Mouse (Mus musculus): ENCODE data around the gene G6pc3. TPM values are rescaled to one million over a fixed set of nuclear protein-coding genes. Genes with fewer than 3 reads are reported as not detected.

Gene G6pc3
- polyA plus RNA-seq (2014; fragmentation: Nextera tagmentation; extraction: Ambion mirVana): 36.0 and 37.4 TPM in 2 replicates

- peaks cover 23% of the 10 kb centered on the region for H3K36me3 ChIP-seq (ENCODE audit: control insufficient read depth, insufficient read depth, low read length)
- H3K9ac ChIP-seq (ENCODE audit: low read length): peak within 1 kb of the TSS; percentile 64
- H3K9me3 ChIP-seq (ENCODE audit: control insufficient read depth, low read length): no peaks in the 10 kb centered on the region
- DNase-seq (ENCODE audit: low spot score) (peak; percentile 89), ATAC-seq (replicated peaks; ENCODE audit: low FRiP score, low TSS enrichment, low read depth) (peak; percentile 74)
- H3K4me2 ChIP-seq (ENCODE audit: low read length): peak within 1 kb of the TSS; percentile 93
- peak within 1 kb of the TSS; percentile 59 for H3K4me3 ChIP-seq (ENCODE audit: low read depth, low read length)
- 2% methylated on average over 46 of the region's 50 CpGs for WGBS
- H3K27me3 ChIP-seq (replicated peaks; ENCODE audit: control insufficient read depth, insufficient read depth, low read length): no peaks in the 10 kb centered on the region
- peaks cover 17% of the 10 kb centered on the region for H3K4me1 ChIP-seq (replicated peaks; ENCODE audit: control insufficient read depth, insufficient read depth, low read length)
- H3K27ac ChIP-seq (ENCODE audit: low read depth): peak within 1 kb of the TSS; percentile 51
Measured at GRCm38 (mm10) chr11:102189461-102190436, at the start of gene G6pc3. TSS of gene G6pc3 (plus strand) at chr11:102189620.

GRCm38 (mm10) chr11:102140508-102140907 lies 48.9 kb upstream of the G6pc3 start:
- ATAC-seq (replicated peaks; ENCODE audit: low FRiP score, low TSS enrichment, low read depth) (no peak), DNase-seq (ENCODE audit: low spot score) (peak; percentile 90)
- Histone ChIP-seq H3K9me3 (ENCODE audit: control insufficient read depth, low read length) (no peaks in the 10 kb centered on the region), H3K27me3 (replicated peaks; ENCODE audit: control insufficient read depth, insufficient read depth, low read length) (peaks cover 12% of the 10 kb centered on the region), H3K36me3 (ENCODE audit: control insufficient read depth, insufficient read depth, low read length) (no peaks in the 10 kb centered on the region), H3K9ac (ENCODE audit: low read length) (no peak overlapping the region), H3K4me1 (replicated peaks; ENCODE audit: control insufficient read depth, insufficient read depth, low read length) (peaks cover 1% of the 10 kb centered on the region; the same call in 1 of the 2 replicates), H3K4me2 (ENCODE audit: low read length) (no peak overlapping the region), H3K27ac (ENCODE audit: low read depth) (no peak overlapping the region), H3K4me3 (ENCODE audit: low read depth, low read length) (no peak overlapping the region)
- WGBS: 2% methylated on average over 5 of the region's 5 CpGs

- peaks cover 31% of the 10 kb centered on the region for H3K27me3 ChIP-seq (replicated peaks; ENCODE audit: control insufficient read depth, insufficient read depth, low read length)
- WGBS: 54% methylated on average over 7 of the region's 7 CpGs
Measured at GRCm38 (mm10) chr11:102142355-102142754, 47.1 kb upstream of the G6pc3 start.

GRCm38 (mm10) chr11:102144957-102145470 lies 44.4 kb upstream of the G6pc3 start:
- H3K4me1 ChIP-seq (replicated peaks; ENCODE audit: control insufficient read depth, insufficient read depth, low read length): peaks cover 8% of the 10 kb centered on the region
- no peak for ATAC-seq (replicated peaks; ENCODE audit: low FRiP score, low TSS enrichment, low read depth)
- peak overlapping the region; percentile 49 for H3K4me2 ChIP-seq (ENCODE audit: low read length)
- peaks cover 54% of the 10 kb centered on the region for H3K27me3 ChIP-seq (replicated peaks; ENCODE audit: control insufficient read depth, insufficient read depth, low read length)
- no peak overlapping the region for H3K27ac ChIP-seq (ENCODE audit: low read depth)
- H3K9me3 ChIP-seq (ENCODE audit: control insufficient read depth, low read length): no peaks in the 10 kb centered on the region
- no peak for DNase-seq (ENCODE audit: low spot score)
- WGBS: 19% methylated on average over 13 of the region's 13 CpGs
- no peaks in the 10 kb centered on the region for H3K36me3 ChIP-seq (ENCODE audit: control insufficient read depth, insufficient read depth, low read length)
- peak overlapping the region; percentile 17 for H3K4me3 ChIP-seq (ENCODE audit: low read depth, low read length)
- no peak overlapping the region for H3K9ac ChIP-seq (ENCODE audit: low read length)

More at GRCm38 (mm10) chr11:102142355-102142754, 47.1 kb upstream of the G6pc3 start:
- no peaks in the 10 kb centered on the region for H3K9me3 ChIP-seq (ENCODE audit: control insufficient read depth, low read length)
- ATAC-seq (replicated peaks; ENCODE audit: low FRiP score, low TSS enrichment, low read depth): 0 out of 2 replicates have a peak, but pooled peaks have one; percentile 45
- no peak overlapping the region for H3K9ac ChIP-seq (ENCODE audit: low read length)
- peaks cover 8% of the 10 kb centered on the region for H3K4me1 ChIP-seq (replicated peaks; ENCODE audit: control insufficient read depth, insufficient read depth, low read length)
- 0 out of 2 replicates have a peak overlapping the region, but pooled peaks have one; percentile 1 for H3K4me2 ChIP-seq (ENCODE audit: low read length)
- H3K36me3 ChIP-seq (ENCODE audit: control insufficient read depth, insufficient read depth, low read length): no peaks in the 10 kb centered on the region
- no peak overlapping the region for H3K4me3 ChIP-seq (ENCODE audit: low read depth, low read length)
- DNase-seq (ENCODE audit: low spot score): no peak
- H3K27ac ChIP-seq (ENCODE audit: low read depth): no peak overlapping the region

GRCm38 (mm10) chr11:102145471-102146001 lies 43.9 kb upstream of the G6pc3 start, which contains the start of gene Nags:
TSS of gene Nags (plus strand) at chr11:102145513.
- Histone ChIP-seq H3K27ac (ENCODE audit: low read depth) (no peak within 1 kb of the TSS), H3K36me3 (ENCODE audit: control insufficient read depth, insufficient read depth, low read length) (no peaks in the 10 kb centered on the region), H3K4me3 (ENCODE audit: low read depth, low read length) (peak within 1 kb of the TSS; percentile 17), H3K27me3 (replicated peaks; ENCODE audit: control insufficient read depth, insufficient read depth, low read length) (peaks cover 54% of the 10 kb centered on the region), H3K9ac (ENCODE audit: low read length) (no peak within 1 kb of the TSS), H3K9me3 (ENCODE audit: control insufficient read depth, low read length) (no peaks in the 10 kb centered on the region), H3K4me1 (replicated peaks; ENCODE audit: control insufficient read depth, insufficient read depth, low read length) (peaks cover 8% of the 10 kb centered on the region), H3K4me2 (ENCODE audit: low read length) (peak within 1 kb of the TSS; percentile 49)
- WGBS: 1% methylated on average over 50 of the region's 50 CpGs
- DNase-seq (ENCODE audit: low spot score) (no peak), ATAC-seq (replicated peaks; ENCODE audit: low FRiP score, low TSS enrichment, low read depth) (0 out of 2 replicates have a peak, but pooled peaks have one; percentile 32)

GRCm38 (mm10) chr11:102146005-102146404 lies 43.4 kb upstream of the G6pc3 start:
- Histone ChIP-seq H3K4me2 (ENCODE audit: low read length) (peak overlapping the region; percentile 49), H3K27ac (ENCODE audit: low read depth) (no peak overlapping the region), H3K4me1 (replicated peaks; ENCODE audit: control insufficient read depth, insufficient read depth, low read length) (peaks cover 8% of the 10 kb centered on the region), H3K9ac (ENCODE audit: low read length) (no peak overlapping the region), H3K4me3 (ENCODE audit: low read depth, low read length) (peak overlapping the region; percentile 17), H3K9me3 (ENCODE audit: control insufficient read depth, low read length) (no peaks in the 10 kb centered on the region), H3K27me3 (replicated peaks; ENCODE audit: control insufficient read depth, insufficient read depth, low read length) (peaks cover 54% of the 10 kb centered on the region), H3K36me3 (ENCODE audit: control insufficient read depth, insufficient read depth, low read length) (no peaks in the 10 kb centered on the region)
- peak; percentile 75 for DNase-seq (ENCODE audit: low spot score)
- ATAC-seq (replicated peaks; ENCODE audit: low FRiP score, low TSS enrichment, low read depth): 0 out of 2 replicates have a peak, but pooled peaks have one; percentile 6
- WGBS: 5% methylated on average over 16 of the region's 16 CpGs

GRCm38 (mm10) chr11:102146531-102146930 lies 42.9 kb upstream of the G6pc3 start:
- Histone ChIP-seq H3K4me2 (ENCODE audit: low read length) (peak overlapping the region; percentile 49), H3K9ac (ENCODE audit: low read length) (no peak overlapping the region), H3K9me3 (ENCODE audit: control insufficient read depth, low read length) (no peaks in the 10 kb centered on the region), H3K27ac (ENCODE audit: low read depth) (no peak overlapping the region), H3K4me1 (replicated peaks; ENCODE audit: control insufficient read depth, insufficient read depth, low read length) (peaks cover 8% of the 10 kb centered on the region), H3K4me3 (ENCODE audit: low read depth, low read length) (peak overlapping the region; percentile 17), H3K27me3 (replicated peaks; ENCODE audit: control insufficient read depth, insufficient read depth, low read length) (peaks cover 54% of the 10 kb centered on the region), H3K36me3 (ENCODE audit: control insufficient read depth, insufficient read depth, low read length) (no peaks in the 10 kb centered on the region)
- DNase-seq (ENCODE audit: low spot score) (no peak), ATAC-seq (replicated peaks; ENCODE audit: low FRiP score, low TSS enrichment, low read depth) (no peak)
- 13% methylated on average over 17 of the region's 17 CpGs for WGBS

GRCm38 (mm10) chr11:102147213-102147989 lies 42.0 kb upstream of the G6pc3 start:
- H3K27ac ChIP-seq (ENCODE audit: low read depth): no peak overlapping the region

More at GRCm38 (mm10) chr11:102147213-102147989, 42.0 kb upstream of the G6pc3 start:
- no peak overlapping the region for H3K4me2 ChIP-seq (ENCODE audit: low read length)
- 10% methylated on average over 34 of the region's 34 CpGs for WGBS
- peak overlapping the region; percentile 13; the same call in 1 of the 2 replicates for H3K4me3 ChIP-seq (ENCODE audit: low read depth, low read length)
- DNase-seq (ENCODE audit: low spot score): no peak
- H3K4me1 ChIP-seq (replicated peaks; ENCODE audit: control insufficient read depth, insufficient read depth, low read length): peaks cover 8% of the 10 kb centered on the region
- H3K36me3 ChIP-seq (ENCODE audit: control insufficient read depth, insufficient read depth, low read length): no peaks in the 10 kb centered on the region
- H3K9me3 ChIP-seq (ENCODE audit: control insufficient read depth, low read length): no peaks in the 10 kb centered on the region
- H3K9ac ChIP-seq (ENCODE audit: low read length): no peak overlapping the region
- no peak for ATAC-seq (replicated peaks; ENCODE audit: low FRiP score, low TSS enrichment, low read depth)
- H3K27me3 ChIP-seq (replicated peaks; ENCODE audit: control insufficient read depth, insufficient read depth, low read length): peaks cover 54% of the 10 kb centered on the region
